12 mouse cellular contexts compared by ENCODE assay signal in the genomic region with DNA sequence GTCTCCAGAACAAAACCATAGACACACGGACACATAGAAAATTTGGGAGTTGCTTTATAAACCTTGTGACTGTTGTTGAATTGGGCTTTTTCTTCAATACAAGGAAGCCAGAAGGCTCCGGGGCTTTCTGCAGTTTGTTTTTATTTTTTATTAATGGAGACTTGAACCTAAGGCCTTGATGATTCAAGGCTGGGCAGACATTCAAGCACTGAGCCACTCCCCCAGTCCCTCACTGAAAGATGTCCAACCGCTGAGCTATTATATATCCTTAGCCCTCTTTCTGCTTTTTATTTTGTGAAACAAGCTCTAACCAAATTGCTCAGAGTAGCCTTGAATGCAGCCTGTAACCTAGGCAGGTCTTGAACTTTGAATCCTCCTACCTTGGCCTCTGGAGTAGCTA.
DNase-seq lines count a peak whose midpoint lies in the region.
"Had no signal": no experiment of that assay in that cellular context is flagged by ENCODE, and none has a peak within 500 bp of the region (broad histone marks: within the 10 kb centered on the region; RNA-seq: fewer than 3 reads in every experiment).

No protein-coding gene starts in this region.

- DNase-seq in adrenal gland, adult (ENCODE audit: inconsistent age in 2 of 2, low spot score in 1 of 2), result peak; percentile 25 to 70
- DNase-seq in adrenal gland, adult 18-20 months (ENCODE audit: low spot score in 2 of 2), result no peak
- peak; percentile 30 for DNase-seq in ovary, adult 18-20 months (ENCODE audit: low spot score)
- DNase-seq in ovary, postnatal 14 days (ENCODE audit: low spot score), result no peak
- peak; percentile 22 for DNase-seq in adrenal gland, postnatal 25 days
- no peak for DNase-seq in right cerebral cortex, adult 2 months (ENCODE audit: low spot score in 2 of 2)
- no peak for DNase-seq in liver
- DNase-seq: cerebellum, adult 2 months; cerebellum, postnatal 10 days; gastrocnemius, postnatal 36 days; heart, adult 11 months; heart, postnatal 14 days had no signal

Comparison
In these comparisons a context has a peak if more than half of its experiments do, and no peak if none do; other contexts are left out.
1. DNase-seq: peak in adrenal gland, adult (2 of 2), ovary, adult 18-20 months (single experiment) and adrenal gland, postnatal 25 days (single experiment); none in adrenal gland, adult 18-20 months (0 of 2), ovary, postnatal 14 days (single experiment), right cerebral cortex, adult 2 months (0 of 2) and liver (single experiment).